Mouse (Mus musculus) ES-E14 (cell line): Measurements from ENCODE around the gene Hnrnpk. TPM values are rescaled to one million over a fixed set of nuclear protein-coding genes. Genes with fewer than 3 reads are reported as not detected.

Experiments used
- DNase-seq: peaks from one replicate; pipeline ENCODE4 v3.0.0-alpha.2; 2013; ENCODE audit warnings: low read depth, low spot score
- H3K27ac ChIP-seq: 2 replicates; pipeline ENCODE4 v1.5.1; 2012; ENCODE audit warnings: low read depth, mild to moderate bottlenecking, low read length, moderate library complexity, mixed read lengths; ENCODE audit not compliant: poor library complexity, insufficient read depth, severe bottlenecking
- H3K36me3 ChIP-seq: 2 replicates; pipeline ENCODE4 v1.6.1; 2012; ENCODE audit warnings: mild to moderate bottlenecking, low read length, moderate library complexity, mixed read lengths; ENCODE audit not compliant: control insufficient read depth, poor library complexity, insufficient read depth, severe bottlenecking
- H3K4me1 ChIP-seq, 2 experiments: fragments of 150-350 bp in 1 of 2; sonication (generic) in 1 of 2; 2 replicates each; pipeline ENCODE4 v1.6.1; 2012; ENCODE audit warnings: low read length in 2 of 2, mild to moderate bottlenecking in 1 of 2, mixed read lengths in 1 of 2; ENCODE audit not compliant: control insufficient read depth in 2 of 2, insufficient read depth in 2 of 2, poor library complexity in 1 of 2
- H3K4me3 ChIP-seq, 2 experiments: fragments of 150-350 bp in 1 of 2; sonication (generic) in 1 of 2; 2 replicates each; pipeline ENCODE4 v1.5.1; 2012; ENCODE audit warnings: low read length in 2 of 2, low read depth in 1 of 2, mild to moderate bottlenecking in 1 of 2, mixed read lengths in 1 of 2; ENCODE audit not compliant: insufficient read depth in 1 of 2, poor library complexity in 1 of 2, severe bottlenecking in 1 of 2
- H3K9ac ChIP-seq: 2 replicates; pipeline ENCODE4 v1.6.1; 2012; ENCODE audit warnings: low read depth, mild to moderate bottlenecking, low read length, mixed read lengths; ENCODE audit not compliant: poor library complexity, insufficient read depth, severe bottlenecking
- H3K9me3 ChIP-seq: fragments of 150-350 bp; sonication (generic); 2 replicates; pipeline ENCODE4 v1.6.1; 2012; ENCODE audit warnings: low read depth, mild to moderate bottlenecking, low read length; ENCODE audit not compliant: control insufficient read depth, insufficient read depth
- CHD2 ChIP-seq: IDR thresholded peaks from 2 replicates; pipeline ENCODE4 v1.6.1; 2014; ENCODE audit warnings: mild to moderate bottlenecking, low read depth, low read length, inconsistent platforms
- HCFC1 ChIP-seq: IDR thresholded peaks from 2 replicates; pipeline ENCODE4 v1.6.1; 2012; ENCODE audit warnings: low read length, inconsistent platforms, borderline replicate concordance; ENCODE audit not compliant: insufficient read depth
- MAFK ChIP-seq: IDR thresholded peaks from 2 replicates; pipeline ENCODE4 v1.6.1; 2014; ENCODE audit warnings: mild to moderate bottlenecking, low read depth, low read length, inconsistent platforms; ENCODE audit not compliant: insufficient read depth
- ZC3H11A ChIP-seq: IDR thresholded peaks from 2 replicates; pipeline ENCODE4 v1.6.1; 2012; ENCODE audit warnings: low read depth, mild to moderate bottlenecking, inconsistent platforms, low read length, borderline replicate concordance
- ZNF384 ChIP-seq: IDR thresholded peaks from 2 replicates; pipeline ENCODE4 v1.6.1; 2012; ENCODE audit warnings: low read depth, low read length, inconsistent platforms
- in situ Hi-C, 2 experiments: fragments of 600-800 bp; cut with MboI; formaldehyde crosslinking; loops; one replicate each; pipeline ENCODE4 v1.15.1; 2025; ENCODE audit warnings: low sequenced_read_pairs in 2 of 2, inconsistent platforms in 1 of 2; ENCODE audit not compliant: unreplicated experiment in 2 of 2
- total RNA-seq: library from RNA; depleted of rRNA; stranded (reverse); fragments of 300-350 nt; gene quantifications from 2 replicates; pipeline ENCODE4 v1.2.3, GENCODE M21; 2012; rRNA removed

Hnrnpk gene
- total RNA-seq, 1 experiment, result 704 TPM

- H3K9me3 ChIP-seq, result no peaks in the 10 kb centered on the region
- no peak for DNase-seq
- H3K9ac ChIP-seq, result no peak overlapping the region
- in situ Hi-C loops, result no loop called here
- H3K4me3 ChIP-seq, result no peak overlapping the region
- H3K36me3 ChIP-seq, result no peaks in the 10 kb centered on the region
- TF ChIP-seq ZC3H11A (no peak), HCFC1 (no peak), ZNF384 (no peak), MAFK (no peak)
- no peak overlapping the region for H3K27ac ChIP-seq
- H3K4me1 ChIP-seq, result no peaks in the 10 kb centered on the region
Measured at GRCm38 (mm10) chr13:58350606-58351005, 52.5 kb downstream of the Hnrnpk start.

DNA sequence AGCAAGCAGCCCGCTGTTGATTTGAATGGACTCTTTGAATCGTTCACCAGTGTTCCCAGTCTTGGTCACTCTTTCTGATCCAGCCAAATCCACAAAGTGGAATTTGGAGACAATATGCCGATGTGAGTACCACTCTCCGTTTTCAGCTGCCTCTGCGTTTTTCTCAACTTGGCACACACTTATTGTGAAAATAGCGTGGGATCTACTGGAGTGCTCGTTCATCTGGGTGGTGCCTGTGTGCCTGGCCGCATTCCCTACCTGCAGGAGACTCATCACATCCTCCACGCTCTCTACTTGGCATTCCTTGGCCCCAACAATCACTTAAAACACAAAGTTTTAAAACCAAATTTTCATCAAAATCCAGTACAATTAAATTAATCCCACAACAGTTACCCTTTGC is 58.6 kb downstream of the Hnrnpk start:
- in situ Hi-C loops, result no loop called here
- no peak for DNase-seq
- Histone ChIP-seq H3K4me3 (no peak overlapping the region), H3K9me3 (no peaks in the 10 kb centered on the region), H3K9ac (no peak overlapping the region), H3K36me3 (no peaks in the 10 kb centered on the region), H3K4me1 (no peaks in the 10 kb centered on the region), H3K27ac (no peak overlapping the region)
- TF ChIP-seq ZC3H11A (no peak), CHD2 (no peak), HCFC1 (no peak), MAFK (no peak), ZNF384 (no peak)

Other genes with a start within 250 kb of the Hnrnpk start
- gene Idnk, start 245.7 kb downstream of the Hnrnpk start, total RNA-seq, result 9.6 and 11.3 TPM in 2 replicates
- 60.2 and 91.7 TPM in 2 replicates for gene Ubqln1, start 187.7 kb downstream of the Hnrnpk start, total RNA-seq
- 11.2 and 17.5 TPM in 2 replicates for gene Gkap1, start 127.6 kb downstream of the Hnrnpk start, total RNA-seq
- 0.18 and 0.21 TPM in 2 replicates for gene Kif27, start 44.2 kb downstream of the Hnrnpk start, total RNA-seq
- 12.5 and 14.5 TPM in 2 replicates for gene 2210016F16Rik, start 18.1 kb downstream of the Hnrnpk start, total RNA-seq
- 19.5 and 22.3 TPM in 2 replicates for gene Rmi1, start 1.1 kb downstream of the Hnrnpk start, total RNA-seq
- gene Slc28a3, start 207.5 kb upstream of the Hnrnpk start, total RNA-seq, result 0.27 and 0.42 TPM in 2 replicates